Mouse (Mus musculus): ENCODE data around the gene Wbp1. TPM values are rescaled to one million over a fixed set of nuclear protein-coding genes. Genes with fewer than 3 reads are reported as not detected.

Wbp1 gene
- total and polyA plus RNA-seq, 3 experiments, result 19.3 to 27.5 (median 24.1) TPM

- Histone ChIP-seq H3K79me2 (replicated peaks; ENCODE audit: control insufficient read depth, extremely low read depth, insufficient read depth, poor library complexity, severe bottlenecking) (no peaks in the 10 kb centered on the region), H3K4me1 (ENCODE audit: control insufficient read depth in 1 of 2, insufficient read depth in 2 of 2) (peaks cover 7 to 21% of the 10 kb centered on the region in 2 experiments; a peak in 3 of 4 replicates), H3K27ac (ENCODE audit: insufficient read depth, low read depth) (no peak overlapping the region), H3K4me3 (replicated peaks in 1 of 3; ENCODE audit: low read depth in 2 of 3, low read length in 2 of 3, poor library complexity in 1 of 3) (no peak overlapping the region), H3K27me3 (replicated peaks) (no peaks in the 10 kb centered on the region), H3K9me3 (replicated peaks; ENCODE audit: low read length) (no peaks in the 10 kb centered on the region), H3K36me3 (replicated peaks in 1 of 2; ENCODE audit: control insufficient read depth in 1 of 2, insufficient read depth in 1 of 2, low read length in 1 of 2) (peaks cover 11 to 38% of the 10 kb centered on the region in 2 experiments), H3K9ac (ENCODE audit: insufficient read depth, low read depth) (no peak overlapping the region), H3K4me2 (ENCODE audit: insufficient read depth, low read depth, poor library complexity, severe bottlenecking) (no peak overlapping the region)
- TF ChIP-seq UBTF (IDR thresholded peaks at IDR 0.05; ENCODE audit: low read depth, low read length), result no peak
- dilution Hi-C loops (cut with MboI; ENCODE audit: extremely low pct_ligation_motif_present, extremely low pct_unique_long_range_greater_than_20kb, low sequenced_read_pairs), result no loop called here
- no peak for DNase-seq (ENCODE audit: extremely low read depth)
- in situ Hi-C loops (cut with MboI; ENCODE audit: low pct_ligation_motif_present, low pct_unique_long_range_greater_than_20kb, low sequenced_read_pairs), result no loop called here
These were observed 37.9 kb downstream of the Wbp1 start for GRCm38 (mm10) chr6:83083497-83083896.

- H3K4me2 ChIP-seq (ENCODE audit: insufficient read depth, low read depth, poor library complexity, severe bottlenecking), result no peak overlapping the region
- in situ Hi-C loops (cut with MboI; ENCODE audit: low pct_ligation_motif_present, low pct_unique_long_range_greater_than_20kb, low sequenced_read_pairs) (no loop called here), dilution Hi-C loops (cut with MboI; ENCODE audit: extremely low pct_ligation_motif_present, extremely low pct_unique_long_range_greater_than_20kb, low sequenced_read_pairs) (no loop called here)
- DNase-seq (ENCODE audit: extremely low read depth), result no peak
- no peak overlapping the region for H3K27ac ChIP-seq (ENCODE audit: insufficient read depth, low read depth)
- no peak overlapping the region for H3K4me3 ChIP-seq (replicated peaks in 1 of 3; ENCODE audit: low read depth in 2 of 3, low read length in 2 of 3, poor library complexity in 1 of 3)
- H3K27me3 ChIP-seq (replicated peaks), result peaks cover 3% of the 10 kb centered on the region
- H3K9ac ChIP-seq (ENCODE audit: insufficient read depth, low read depth), result no peak overlapping the region
- H3K36me3 ChIP-seq (replicated peaks in 1 of 2; ENCODE audit: control insufficient read depth in 1 of 2, insufficient read depth in 1 of 2, low read length in 1 of 2), result peaks cover 11 to 35% of the 10 kb centered on the region in 2 experiments
- peaks cover 7 to 28% of the 10 kb centered on the region in 2 experiments; a peak in 3 of 4 replicates for H3K4me1 ChIP-seq (ENCODE audit: control insufficient read depth in 1 of 2, insufficient read depth in 2 of 2)
- H3K79me2 ChIP-seq (replicated peaks; ENCODE audit: control insufficient read depth, extremely low read depth, insufficient read depth, poor library complexity, severe bottlenecking), result no peaks in the 10 kb centered on the region
- no peak for TF ChIP-seq E2F4 (IDR thresholded peaks at IDR 0.05; ENCODE audit: insufficient replicate concordance, low read depth, low read length)
- TF ChIP-seq MXI1 (IDR thresholded peaks at IDR 0.05; ENCODE audit: low read depth, low read length), result no peak
- no peak for TF ChIP-seq JUN (IDR thresholded peaks at IDR 0.05; ENCODE audit: insufficient read depth, low read depth, low read length)
- no peak for TF ChIP-seq MAX (IDR thresholded peaks at IDR 0.05; ENCODE audit: low read length)
- no peak for TF ChIP-seq RAD21 (IDR thresholded peaks at IDR 0.05; ENCODE audit: low read depth, low read length)
- no peak for TF ChIP-seq SIN3A (IDR thresholded peaks at IDR 0.05; ENCODE audit: low read length)
- no peak for TF ChIP-seq SMC3 (IDR thresholded peaks at IDR 0.05; ENCODE audit: low read depth, low read length)
- TF ChIP-seq ELF1 (IDR thresholded peaks at IDR 0.05; ENCODE audit: low read depth, low read length), result no peak
- TF ChIP-seq USF1 (IDR thresholded peaks at IDR 0.05; ENCODE audit: low read depth, low read length), result no peak
- no peak for TF ChIP-seq ZMIZ1 (IDR thresholded peaks at IDR 0.05; ENCODE audit: low read depth, low read length)
- no peak for TF ChIP-seq ZNF384 (IDR thresholded peaks at IDR 0.05; ENCODE audit: low read depth, low read length)
- TF ChIP-seq POLR2AphosphoS2 (IDR thresholded peaks at IDR 0.05; ENCODE audit: low read depth, low read length), result no peak
- no peak for TF ChIP-seq ZKSCAN1 (IDR thresholded peaks at IDR 0.05; ENCODE audit: borderline replicate concordance, low read depth, low read length)
- no peak for TF ChIP-seq EP300 (IDR thresholded peaks at IDR 0.05; ENCODE audit: low read length)
- no peak for TF ChIP-seq MAZ (IDR thresholded peaks at IDR 0.05; ENCODE audit: low read depth, low read length)
- TF ChIP-seq MYC (IDR thresholded peaks at IDR 0.05; ENCODE audit: low read depth, low read length), result no peak
- no peak for TF ChIP-seq POLR2A (IDR thresholded peaks at IDR 0.05; ENCODE audit: low read depth, low read length)
- TF ChIP-seq RCOR1 (conservative IDR thresholded peaks at IDR 0.05; ENCODE audit: low read depth, low read length), result no peak
- H3K9me3 ChIP-seq (replicated peaks; ENCODE audit: low read length), result no peaks in the 10 kb centered on the region
These were observed 41.1 kb downstream of the Wbp1 start for GRCm38 (mm10) chr6:83080210-83080609.
